Mouse (Mus musculus) lung, adult 2 months (tissue): ENCODE measurements at regions not wholly inside any gene's neighbourhood (a gene's known extent, or its start where the extent isn't known, plus 50 kb on each side); places are given as distances from the start of the nearest gene placed in this dataset.

Source experiments
- DNase-seq: peaks from one replicate; pipeline ENCODE4 v3.0.0; 2022
- H3K4me1 ChIP-seq: fragments of 200-500 bp; 2 replicates; pipeline ENCODE4 v1.6.1; 2011; ENCODE audit warnings: low read length; ENCODE audit not compliant: control insufficient read depth, insufficient read depth
- H3K4me3 ChIP-seq: fragments of 200-500 bp; replicated peaks from 2 replicates; pipeline ENCODE3; 2011; ENCODE audit warnings: low read depth, mild to moderate bottlenecking, control low read depth, low read length; ENCODE audit errors: extremely low read depth
- CTCF ChIP-seq: fragments of 200-500 bp; IDR thresholded peaks from 2 replicates; pipeline ENCODE4 v1.5.1; 2011; ENCODE audit warnings: mild to moderate bottlenecking, low read length, control low read depth; ENCODE audit not compliant: insufficient read depth
- POLR2A ChIP-seq: fragments of 200-500 bp; IDR thresholded peaks from 2 replicates; pipeline ENCODE4 v1.6.1; 2011; ENCODE audit warnings: low read depth, mild to moderate bottlenecking, control low read depth, low read length, borderline replicate concordance; ENCODE audit errors: extremely low read depth
- WGBS: fragments of 180-500 bp; shearing (Covaris S2); methylation state at CpG from one replicate; pipeline ENCODE4 v1.1.7; 2018; 5-methylcytosine and 5-hydroxymethylcytosine counted together

- 82% methylated on average over 2 of the region's 2 CpGs for WGBS
- TF ChIP-seq CTCF, result no peak
- no peak for TF ChIP-seq POLR2A
- DNase-seq, result no peak
- H3K4me3 ChIP-seq, result no peak overlapping the region
- H3K4me1 ChIP-seq, result no peaks in the 10 kb centered on the region
Observed at GRCm38 (mm10) chr6:117359401-117359800, 191.1 kb downstream of the Cxcl12 start.

DNA sequence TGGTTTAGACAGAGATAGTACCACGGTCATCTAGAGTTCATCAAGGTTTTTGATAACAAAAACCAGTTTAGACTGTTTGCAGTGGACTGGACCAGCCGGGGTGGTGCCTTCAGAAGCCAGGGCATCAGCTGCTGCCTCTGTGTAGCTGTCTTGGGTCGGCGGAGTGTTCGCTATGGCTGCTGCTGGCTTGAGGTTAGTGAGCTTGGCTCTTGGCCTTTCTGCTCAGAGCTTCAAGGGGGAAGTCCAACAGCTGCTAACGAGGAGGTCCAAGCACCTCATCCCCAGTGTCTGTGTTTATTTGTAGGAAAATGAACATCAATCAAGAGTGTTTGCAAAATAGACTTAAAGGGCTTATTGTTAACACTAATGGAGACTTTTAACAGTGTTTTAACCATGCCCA lies 198.2 kb downstream of the Cxcl12 start:
- no peaks in the 10 kb centered on the region for H3K4me1 ChIP-seq
- no peak overlapping the region for H3K4me3 ChIP-seq
- 61% methylated on average over 6 of the region's 6 CpGs for WGBS
- no peak for DNase-seq
- TF ChIP-seq POLR2A, result no peak
- TF ChIP-seq CTCF, result no peak

DNA sequence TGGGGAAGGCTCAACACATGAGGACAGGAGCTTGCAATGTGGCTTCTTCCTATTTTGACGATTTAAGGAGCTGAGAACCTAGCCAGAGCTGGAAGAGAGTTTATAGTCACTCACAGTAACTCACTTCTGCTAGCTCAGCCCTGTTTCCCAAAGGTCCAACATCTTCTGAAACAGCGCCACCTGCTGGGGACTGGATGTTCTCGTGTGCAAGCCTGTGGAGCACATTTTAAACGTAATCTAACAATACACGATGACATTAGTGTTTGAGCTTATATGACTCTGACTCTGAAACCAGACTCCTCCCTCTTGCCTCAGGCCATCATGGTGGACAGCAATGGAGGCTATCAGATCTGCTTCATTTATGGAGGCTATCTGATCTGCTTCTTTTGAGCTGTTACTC lies 207.7 kb downstream of the Cxcl12 start:
- Histone ChIP-seq H3K4me1 (peaks cover 2% of the 10 kb centered on the region; the same call in 1 of the 2 replicates), H3K4me3 (no peak overlapping the region)
- TF ChIP-seq CTCF, result no peak
- no peak for TF ChIP-seq POLR2A
- WGBS, result 95% methylated on average over 5 of the region's 5 CpGs
- DNase-seq, result no peak

DNA sequence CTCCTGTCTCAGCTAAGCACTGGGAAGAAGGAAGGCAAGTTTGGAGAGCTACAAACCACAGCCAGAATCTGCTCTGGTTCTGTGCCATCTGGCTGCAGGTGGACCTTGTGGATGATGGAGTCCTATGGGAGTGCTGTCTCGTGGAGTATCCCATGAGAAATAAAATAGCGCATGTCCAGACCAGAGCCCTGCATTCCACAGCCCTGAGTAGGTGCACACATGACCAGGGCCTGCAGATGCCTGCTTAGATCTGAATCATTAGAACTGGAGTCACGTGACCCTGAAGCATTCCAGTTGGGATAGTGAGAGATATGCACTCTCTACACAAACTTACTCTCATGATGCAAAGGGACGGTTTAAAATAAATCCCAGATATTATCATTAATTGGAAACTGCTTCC lies 211.6 kb downstream of the Cxcl12 start:
- no peak for TF ChIP-seq POLR2A
- no peak for TF ChIP-seq CTCF
- WGBS, result 74% methylated on average over 4 of the region's 4 CpGs
- no peak for DNase-seq
- no peak overlapping the region for H3K4me3 ChIP-seq
- H3K4me1 ChIP-seq, result peaks cover 2% of the 10 kb centered on the region; the same call in 1 of the 2 replicates

DNA sequence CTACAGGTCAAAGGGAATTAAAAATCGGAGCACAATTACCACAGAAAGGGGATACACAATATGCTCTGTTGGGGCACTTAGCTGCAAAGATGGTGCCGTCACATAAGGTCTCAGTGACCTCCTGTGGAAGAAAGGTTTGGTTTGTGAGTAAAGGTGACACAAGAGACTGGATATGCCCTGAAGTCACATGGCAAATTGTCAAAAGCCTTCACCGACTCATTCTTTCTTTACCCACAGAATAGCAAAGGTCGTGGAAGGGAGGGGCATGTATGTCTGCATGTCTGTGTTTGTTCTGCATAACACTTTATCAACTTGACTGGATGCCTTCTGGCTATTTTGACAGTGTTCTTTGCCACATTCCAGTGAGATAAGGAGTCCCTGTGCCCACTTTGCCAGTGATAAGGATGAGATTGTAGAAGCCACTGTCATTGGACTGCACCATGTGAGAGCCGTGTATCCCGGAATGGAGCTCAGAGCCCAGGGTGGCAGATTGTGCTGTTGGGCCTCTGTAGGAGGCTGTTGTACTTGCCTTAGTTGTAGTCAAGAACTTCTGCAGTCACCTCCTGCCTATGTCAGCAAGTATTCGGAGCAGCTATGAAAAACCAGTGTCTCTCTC lies 222.0 kb downstream of the Cxcl12 start:
- DNase-seq, result no peak
- WGBS, result 73% methylated on average over 7 of the region's 7 CpGs
- TF ChIP-seq POLR2A (no peak), CTCF (no peak)
- Histone ChIP-seq H3K4me3 (no peak overlapping the region), H3K4me1 (no peaks in the 10 kb centered on the region)

GRCm38 (mm10) chr6:117393480-117393879 lies 225.1 kb downstream of the Cxcl12 start:
- DNase-seq, result no peak
- no peak overlapping the region for H3K4me3 ChIP-seq
- TF ChIP-seq POLR2A, result no peak
- TF ChIP-seq CTCF, result no peak
- H3K4me1 ChIP-seq, result no peaks in the 10 kb centered on the region

DNA sequence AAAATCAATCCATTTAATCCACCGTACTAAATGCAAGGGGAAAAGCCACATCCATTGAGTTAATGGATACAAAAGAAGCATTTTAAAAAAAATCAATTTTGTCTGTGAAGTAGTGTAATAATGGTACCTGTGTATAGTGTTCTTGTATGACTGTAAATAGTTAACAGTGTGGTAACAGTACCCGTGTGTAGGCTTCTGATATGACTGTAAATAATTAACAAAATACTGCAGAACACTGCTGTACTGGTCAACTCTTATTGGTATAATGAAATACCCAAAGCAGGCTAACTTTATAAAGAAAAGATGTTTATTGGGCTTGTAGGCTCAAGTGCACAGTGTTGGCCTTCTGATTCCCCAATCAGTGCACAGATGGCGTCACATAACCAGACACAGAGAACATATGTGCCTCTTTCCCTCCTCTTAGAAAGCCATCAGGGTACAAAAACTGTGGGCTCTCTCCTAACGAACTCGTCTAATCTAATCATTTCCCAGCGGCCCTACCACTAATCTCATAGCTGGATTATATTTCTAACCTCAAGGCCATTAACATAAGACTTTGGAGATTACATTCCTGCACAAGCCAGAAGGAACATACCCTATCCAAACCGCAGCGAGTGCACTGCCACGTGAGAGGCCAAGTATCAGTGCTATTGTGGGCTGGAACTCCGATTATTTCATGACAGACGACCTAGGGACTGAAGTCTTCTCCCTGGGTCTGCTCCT lies 237.4 kb downstream of the Cxcl12 start:
- no peak for TF ChIP-seq POLR2A
- TF ChIP-seq CTCF, result no peak
- Histone ChIP-seq H3K4me1 (no peaks in the 10 kb centered on the region), H3K4me3 (no peak overlapping the region)
- DNase-seq, result no peak
- 84% methylated on average over 11 of the region's 11 CpGs for WGBS

- Histone ChIP-seq H3K4me3 (no peak overlapping the region), H3K4me1 (no peaks in the 10 kb centered on the region)
- no peak for DNase-seq
- no peak for TF ChIP-seq CTCF
- TF ChIP-seq POLR2A, result no peak
- 89% methylated on average over 4 of the region's 4 CpGs for WGBS
Observed at GRCm38 (mm10) chr6:117406312-117406595, 237.9 kb downstream of the Cxcl12 start.

DNA sequence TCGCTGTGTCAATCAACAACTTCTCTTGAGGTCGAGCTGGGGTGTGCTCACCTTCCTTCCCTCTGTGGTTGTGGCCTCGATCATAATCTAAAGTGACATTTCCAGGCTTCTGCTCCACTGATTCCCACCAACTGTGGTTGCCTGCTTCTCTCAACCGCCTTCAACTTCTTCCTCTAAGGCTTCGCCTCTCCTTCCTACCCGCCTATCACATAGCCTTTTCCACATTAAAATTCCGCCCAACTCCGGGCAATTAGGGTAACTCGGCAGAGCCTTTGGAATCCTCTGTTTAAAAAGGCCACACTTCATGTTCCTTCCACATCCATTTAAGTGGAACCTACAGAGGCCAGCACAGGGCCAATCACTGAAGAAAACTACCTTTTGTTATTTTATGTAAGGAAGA lies 238.4 kb downstream of the Cxcl12 start:
- no peak for DNase-seq
- 83% methylated on average over 9 of the region's 9 CpGs for WGBS
- H3K4me3 ChIP-seq, result no peak overlapping the region
- no peaks in the 10 kb centered on the region for H3K4me1 ChIP-seq
- TF ChIP-seq POLR2A, result no peak
- no peak for TF ChIP-seq CTCF

GRCm38 (mm10) chr6:117407206-117407858 lies 239.0 kb downstream of the Cxcl12 start:
- no peak for TF ChIP-seq CTCF
- TF ChIP-seq POLR2A, result no peak
- Histone ChIP-seq H3K4me3 (no peak overlapping the region), H3K4me1 (no peaks in the 10 kb centered on the region)
- WGBS, result 86% methylated on average over 15 of the region's 15 CpGs
- no peak for DNase-seq
